Mouse (Mus musculus) c-Kit-negative CD71-positive TER-119-positive erythroid progenitor cells, embryonic 14.5 days (primary cell): ENCODE measurements around the gene Kntc1.

Experiments used
- DNase-seq: peaks from one replicate; pipeline ENCODE4 v3.0.0-alpha.2; 2013; ENCODE audit warnings: low read depth, low spot score

Gene Kntc1

DNA sequence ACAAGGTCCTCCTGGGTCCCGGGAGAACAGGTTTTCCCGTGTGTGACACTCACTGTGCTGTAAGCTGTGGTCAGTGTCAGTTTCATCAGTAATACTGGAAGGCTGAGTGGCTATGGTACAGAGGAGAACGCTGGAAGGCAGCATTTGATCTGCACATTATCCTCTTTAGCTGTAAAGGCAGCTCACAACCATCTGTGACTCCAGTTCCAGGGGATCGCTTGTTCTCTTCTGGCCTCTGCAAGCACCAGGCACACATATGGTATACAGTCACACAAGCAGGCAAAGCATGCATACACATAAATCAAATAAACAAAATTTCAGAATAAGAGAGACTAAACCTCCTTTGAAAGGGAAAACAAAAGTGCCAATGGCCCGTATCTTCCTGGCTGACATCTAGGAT lies 59.0 kb downstream of the Kntc1 start:
- DNase-seq: no peak

- DNase-seq: no peak
Observed at GRCm38 (mm10) chr5:123809156-123809555, 59.6 kb downstream of the Kntc1 start.

GRCm38 (mm10) chr5:123816891-123817290 lies 67.4 kb downstream of the Kntc1 start:
- DNase-seq: no peak

DNA sequence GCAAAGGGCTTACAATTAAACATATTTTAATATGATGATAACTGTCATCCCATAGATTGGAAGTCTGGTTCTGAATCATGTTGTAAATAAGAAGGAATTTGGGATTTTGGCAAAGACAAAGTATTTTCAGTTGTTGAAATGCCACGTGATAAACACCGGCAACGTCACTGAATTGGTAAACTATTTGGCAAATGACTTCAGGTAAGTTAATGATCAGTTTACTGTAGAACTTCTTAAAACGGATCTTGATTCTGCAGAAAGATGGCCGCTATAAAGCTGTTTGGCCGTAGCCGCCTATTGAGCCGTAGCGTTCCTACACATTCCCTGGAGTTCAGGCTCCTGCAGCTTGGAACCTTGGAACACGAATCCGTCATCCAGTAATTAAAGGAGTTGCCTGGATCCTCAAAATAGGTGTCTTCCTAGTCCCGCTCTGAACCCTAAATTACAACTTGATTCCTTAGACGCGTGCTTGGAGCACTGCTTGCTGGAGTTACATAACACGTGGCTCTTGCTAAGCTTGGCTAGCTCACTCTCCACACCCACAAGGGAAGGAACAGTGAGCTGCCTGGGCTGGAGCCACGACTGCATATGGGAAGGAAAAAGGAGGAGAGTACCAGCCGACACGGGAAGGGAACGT lies 69.5 kb downstream of the Kntc1 start:
- DNase-seq: no peak

DNA sequence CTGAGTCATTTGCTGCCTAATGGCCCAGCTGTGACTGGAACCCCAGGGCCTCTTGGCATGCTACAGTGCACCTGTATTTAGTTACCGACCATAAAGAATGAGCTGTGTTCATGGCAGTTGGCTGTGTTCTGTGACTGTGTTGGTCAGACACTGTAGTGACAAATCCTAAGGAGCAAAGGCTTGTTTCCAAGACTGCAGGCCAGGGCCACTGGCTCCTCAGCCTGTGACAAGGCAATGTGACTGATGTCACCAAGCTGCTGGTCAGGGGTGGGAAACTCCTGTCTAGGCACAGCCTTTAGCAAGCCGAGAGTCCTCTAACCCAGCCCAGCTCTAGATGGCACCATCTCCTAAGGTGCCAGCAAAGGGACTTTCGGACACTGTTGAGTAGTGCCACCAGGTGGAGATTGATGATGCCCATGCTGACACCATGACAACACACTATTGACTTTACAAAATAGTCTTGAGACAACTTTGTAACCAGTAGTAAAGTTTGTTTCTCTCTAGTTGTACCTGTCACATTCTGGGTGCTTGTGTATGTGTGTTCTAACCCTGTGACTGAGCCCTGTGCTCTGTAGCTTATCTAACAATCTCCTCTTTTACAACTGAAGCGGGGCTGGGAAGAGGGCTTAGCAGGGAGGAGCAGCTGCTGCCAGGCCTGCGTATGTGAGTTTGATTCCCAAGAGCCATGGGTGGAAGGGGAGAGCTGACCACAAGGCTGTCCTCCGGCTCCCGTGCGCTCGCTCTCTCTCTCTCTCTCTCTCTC lies 71.2 kb downstream of the Kntc1 start:
- DNase-seq: no peak

- DNase-seq: no peak
Observed at GRCm38 (mm10) chr5:123821264-123821571, 71.7 kb downstream of the Kntc1 start.

- DNase-seq: no peak
Observed at GRCm38 (mm10) chr5:123822706-123823105, 73.2 kb downstream of the Kntc1 start.

DNA sequence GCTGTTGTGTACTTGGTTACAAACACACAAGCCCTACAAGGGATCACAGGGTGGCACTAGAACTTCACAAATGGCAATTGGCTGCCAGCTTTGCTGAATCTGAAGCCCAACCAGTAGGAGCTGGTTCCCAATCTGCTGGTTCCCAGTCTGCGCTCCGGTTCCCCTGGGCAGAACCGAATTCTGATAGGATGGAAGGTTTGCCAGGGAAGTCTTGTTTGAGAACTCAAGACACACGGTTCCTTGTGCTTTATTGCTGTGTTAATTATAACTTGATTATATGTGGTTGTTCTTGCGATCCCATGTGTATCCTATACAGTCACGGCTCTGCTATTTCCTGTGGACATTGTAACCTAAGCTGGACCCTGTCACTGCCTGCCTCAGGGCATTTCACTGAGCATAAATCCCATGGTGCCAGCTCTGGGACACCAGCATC lies 78.2 kb downstream of the Kntc1 start:
- DNase-seq: no peak

DNA sequence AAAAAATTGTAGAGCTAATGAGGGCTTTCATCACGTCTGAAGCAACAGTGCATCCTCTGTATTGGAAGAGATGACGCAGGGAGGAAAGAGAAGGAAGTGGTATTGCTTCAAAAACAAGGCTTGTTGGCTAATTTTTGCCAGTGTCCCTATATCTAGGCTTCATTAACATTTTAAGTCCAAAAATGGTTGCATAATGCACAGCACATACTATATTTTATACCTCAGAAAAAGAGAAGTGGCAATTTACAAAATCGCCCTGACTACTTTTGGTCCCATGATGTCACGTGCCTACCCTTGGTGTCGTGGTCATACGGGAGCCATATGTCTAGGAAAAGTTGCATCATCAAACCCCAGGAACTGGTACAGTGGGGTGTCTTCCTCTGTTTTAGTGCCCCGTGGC lies 82.8 kb downstream of the Kntc1 start:
- DNase-seq: no peak

- DNase-seq: no peak
Observed at GRCm38 (mm10) chr5:123834836-123835235, 85.3 kb downstream of the Kntc1 start.

GRCm38 (mm10) chr5:123837371-123837770 lies 87.9 kb downstream of the Kntc1 start:
- DNase-seq: no peak

- no peak for DNase-seq
Observed at GRCm38 (mm10) chr5:123842221-123842934, 92.9 kb downstream of the Kntc1 start.

- DNase-seq: no peak
Observed at GRCm38 (mm10) chr5:123842935-123843282, 93.4 kb downstream of the Kntc1 start.

DNA sequence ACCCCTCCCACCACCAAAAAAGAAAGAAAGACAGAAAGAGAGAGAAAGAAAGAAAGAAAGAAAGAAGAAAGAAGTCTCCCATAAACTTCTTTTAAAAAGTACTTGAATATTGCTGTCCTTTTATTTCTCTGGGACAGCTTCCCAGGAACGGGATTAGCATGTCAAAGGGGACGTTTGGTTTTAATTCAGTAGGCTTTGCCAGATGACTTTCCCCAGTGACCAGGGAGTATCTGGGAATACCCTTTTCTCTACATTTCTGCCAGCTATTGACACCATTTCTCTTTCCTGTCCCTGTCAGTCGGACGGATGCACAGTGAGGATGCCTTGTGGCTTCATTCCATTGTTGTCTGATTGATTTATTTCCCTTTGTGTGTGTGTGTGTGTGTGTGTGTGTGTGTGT lies 94.3 kb downstream of the Kntc1 start:
- no peak for DNase-seq

- no peak for DNase-seq
Observed at GRCm38 (mm10) chr5:123844316-123844715, 94.8 kb downstream of the Kntc1 start.

DNA sequence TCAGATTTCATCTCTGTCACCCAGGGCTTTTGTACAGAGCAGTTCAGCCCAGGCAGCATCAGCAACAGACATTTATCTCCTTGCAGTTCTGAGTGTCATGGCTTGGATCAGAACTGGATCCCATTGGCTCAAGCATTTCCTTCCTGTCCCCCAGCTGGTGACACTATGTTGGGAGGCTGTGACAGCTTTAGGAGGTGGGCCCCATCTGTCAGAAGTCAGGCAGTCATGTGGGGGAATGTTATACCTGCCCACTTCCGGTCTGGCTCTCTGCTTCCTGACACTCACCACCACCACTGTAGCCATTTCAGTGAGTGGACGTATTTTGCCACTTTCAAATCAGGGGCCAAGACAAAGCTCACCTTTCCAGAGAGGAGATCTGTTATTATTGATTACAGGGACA lies 101.9 kb downstream of the Kntc1 start:
- DNase-seq: no peak

GRCm38 (mm10) chr5:123853877-123854504 lies 104.5 kb downstream of the Kntc1 start:
- DNase-seq: no peak

DNA sequence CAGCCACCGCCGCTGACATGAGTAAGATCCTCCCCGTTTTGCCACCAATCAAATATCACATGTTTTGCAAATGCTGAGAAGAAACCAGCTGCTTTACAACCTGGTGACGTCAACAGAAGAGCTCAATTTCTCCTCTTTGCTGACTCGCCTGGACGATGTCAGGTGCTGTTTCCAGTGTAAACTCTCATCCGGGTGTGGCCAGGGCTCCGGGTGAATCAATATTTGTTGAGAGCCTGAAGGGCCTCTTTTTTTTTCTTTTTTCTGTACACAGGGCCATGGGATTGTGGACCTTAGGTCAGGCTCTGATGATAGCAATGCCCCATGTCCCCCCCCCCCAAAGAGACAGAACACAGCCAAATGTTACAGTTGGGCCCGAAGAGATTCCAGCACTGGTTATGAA lies 105.0 kb downstream of the Kntc1 start:
- DNase-seq: no peak

DNA sequence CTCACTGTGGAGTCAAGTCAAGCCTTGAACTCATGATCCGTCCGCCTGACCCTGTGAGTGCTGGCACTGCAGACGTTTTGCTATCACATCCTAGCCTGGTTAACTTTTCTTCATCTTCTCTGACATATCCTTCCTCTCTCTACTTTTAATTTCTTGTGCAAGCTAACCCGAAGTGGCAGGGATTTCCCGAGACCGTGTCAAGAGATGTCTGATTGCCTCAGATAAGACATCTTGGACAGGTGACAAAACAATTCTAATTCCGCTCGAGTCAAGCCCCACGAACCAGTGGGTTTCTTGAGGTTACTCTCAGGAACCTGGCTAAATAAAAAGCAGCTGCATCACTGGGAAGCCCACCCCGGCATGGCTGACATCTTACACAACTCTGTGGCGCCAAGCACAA lies 109.3 kb downstream of the Kntc1 start:
- no peak for DNase-seq

DNA sequence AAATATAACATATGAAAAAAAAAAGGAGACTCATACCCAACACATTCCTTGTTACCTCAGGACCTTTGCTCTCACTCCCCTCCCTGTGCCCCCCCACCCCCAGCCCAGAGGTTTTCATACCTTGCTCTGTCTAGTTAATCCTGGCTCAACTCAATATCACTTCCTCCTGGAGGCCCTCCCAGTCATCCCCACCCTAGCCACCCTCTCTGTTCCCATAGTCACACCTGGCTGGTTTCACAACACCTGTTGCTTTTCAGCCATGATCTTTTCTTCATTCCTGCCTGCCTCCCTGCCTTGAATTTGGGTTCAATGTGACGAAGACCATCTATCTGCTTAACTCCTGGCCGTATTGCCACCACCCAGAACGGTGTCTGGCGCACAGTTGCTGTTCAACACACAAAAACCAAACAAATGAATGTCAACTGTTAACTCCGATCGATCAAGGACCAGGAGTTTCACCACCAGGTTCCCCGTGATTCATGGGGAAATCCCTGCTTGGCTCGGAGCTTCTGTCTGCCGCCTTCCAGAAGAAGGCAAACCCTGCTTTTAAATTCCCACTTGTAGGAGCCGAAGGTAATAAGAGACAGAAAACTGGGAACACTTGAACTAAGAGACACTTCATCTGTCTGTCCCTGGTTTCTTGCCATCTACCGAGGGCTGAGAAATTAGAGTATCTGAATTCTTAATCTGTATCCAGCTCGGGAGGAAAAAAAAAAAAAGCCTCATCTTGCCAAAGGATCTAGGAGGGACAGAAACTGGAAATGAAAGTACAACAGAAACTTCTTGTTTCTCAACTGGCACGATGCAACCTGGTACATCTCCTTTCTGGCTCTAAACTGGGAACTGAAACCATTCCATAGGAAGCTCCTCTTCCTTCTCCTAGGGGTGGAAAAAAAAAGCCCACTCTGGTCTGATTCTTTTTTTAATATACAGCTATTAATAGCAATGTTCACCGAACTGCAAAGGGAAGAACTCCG lies 113.1 kb downstream of the Kntc1 start:
- no peak for DNase-seq

GRCm38 (mm10) chr5:123863934-123864333 lies 114.4 kb downstream of the Kntc1 start:
- no peak for DNase-seq
